Mouse (Mus musculus) megakaryocyte, embryonic 14.5 days (primary cell): Measurements from ENCODE around the gene Zfp775.

Experiments
- FLI1 ChIP-seq: IDR thresholded peaks from 2 replicates; pipeline ENCODE4 v1.6.1; 2012; ENCODE audit warnings: low read length, inconsistent platforms, mixed read lengths
- GATA1 ChIP-seq: IDR thresholded peaks from 3 replicates; pipeline ENCODE4 v1.6.1; 2012; ENCODE audit warnings: mixed read lengths, low read length, inconsistent platforms, borderline replicate concordance

DNA sequence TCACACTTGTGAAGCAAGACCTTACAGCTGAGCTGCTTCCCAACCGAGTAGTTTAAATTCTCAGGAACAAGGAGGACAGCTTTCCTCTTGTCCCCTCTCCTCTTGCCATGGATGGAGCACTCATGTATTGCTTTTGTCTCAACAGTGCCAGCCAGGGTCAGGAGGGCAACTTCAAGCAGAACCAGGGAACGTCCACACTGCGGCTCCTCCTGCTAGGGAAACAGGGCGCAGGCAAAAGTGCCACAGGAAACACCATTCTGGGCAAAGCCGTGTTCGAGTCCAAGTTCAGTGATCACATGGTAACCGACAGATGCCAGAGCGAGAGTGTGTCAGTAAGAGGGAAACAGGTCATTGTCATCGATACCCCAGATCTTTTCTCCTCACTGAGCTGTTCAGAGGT, 48.2 kb downstream of the Zfp775 start:
- TF ChIP-seq FLI1 (no peak), GATA1 (no peak)
